8 mouse cellular contexts compared by ENCODE assay signal in the genomic region with DNA sequence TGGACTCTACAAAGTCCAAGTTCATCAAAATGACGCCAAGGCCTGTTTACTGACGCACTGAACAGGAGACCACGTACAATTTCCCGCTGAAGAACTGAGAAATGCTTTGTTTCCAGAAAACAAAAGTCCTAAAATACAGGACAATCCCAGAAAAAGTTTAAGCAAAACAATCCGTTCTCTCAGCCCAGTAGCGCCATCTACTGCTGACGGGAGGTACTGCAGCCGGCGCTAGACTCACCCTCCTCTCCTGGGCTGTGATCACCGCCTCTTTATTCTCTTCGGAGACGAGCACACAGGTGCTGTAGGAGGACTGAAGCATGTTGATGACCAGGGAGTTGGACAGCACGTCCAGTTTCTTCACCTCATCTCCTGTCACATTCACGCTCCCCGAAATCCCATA. TPM values are rescaled to one million over a fixed set of nuclear protein-coding genes. Genes with fewer than 3 reads are reported as not detected.
DNase-seq lines count a peak whose midpoint lies in the region; ATAC-seq and TF ChIP-seq lines count a peak whose summit lies in the region.

No protein-coding gene starts in this region.

- no peak for TF ChIP-seq EP300 in lung, postnatal 0 days (IDR thresholded peaks at IDR 0.05)

- no peaks in the 10 kb centered on the region for H3K9me3 ChIP-seq in embryonic facial prominence, embryonic 14.5 days (ENCODE audit: control insufficient read depth, low read length)
- no peaks in the 10 kb centered on the region for H3K9me3 ChIP-seq in lung, postnatal 0 days (ENCODE audit: low read length)

- ATAC-seq in embryonic facial prominence, embryonic 14.5 days (ENCODE audit: low read depth), result no peak
- no peak for ATAC-seq in lung, postnatal 0 days

- peak overlapping the region; percentile 10; the same call in 1 of the 2 replicates for H3K4me2 ChIP-seq in embryonic facial prominence, embryonic 14.5 days (ENCODE audit: low read depth, low read length)
- no peak overlapping the region for H3K4me2 ChIP-seq in lung, postnatal 0 days (replicated peaks; ENCODE audit: low read depth, low read length)

- 19% methylated on average over 15 of the region's 15 CpGs for WGBS in embryonic facial prominence, embryonic 14.5 days
- WGBS in lung, postnatal 0 days, result 13% methylated on average over 15 of the region's 15 CpGs

- no peaks in the 10 kb centered on the region for H3K27me3 ChIP-seq in embryonic facial prominence, embryonic 14.5 days (replicated peaks; ENCODE audit: control insufficient read depth, insufficient read depth, low read length)
- H3K27me3 ChIP-seq in lung, postnatal 0 days (replicated peaks; ENCODE audit: insufficient read depth, low read length), result no peaks in the 10 kb centered on the region

- no peak overlapping the region for H3K4me3 ChIP-seq in embryonic facial prominence, embryonic 14.5 days (ENCODE audit: low read depth, low read length)
- H3K4me3 ChIP-seq in layer of hippocampus, adult 2 months, result no peak overlapping the region
- H3K4me3 ChIP-seq in lung, postnatal 0 days (ENCODE audit: low read depth, low read length), result no peak overlapping the region

- H3K27ac ChIP-seq in embryonic facial prominence, embryonic 14.5 days (replicated peaks; ENCODE audit: low read depth, low read length), result no peak overlapping the region
- no peak overlapping the region for H3K27ac ChIP-seq in layer of hippocampus, adult 2 months
- no peak overlapping the region for H3K27ac ChIP-seq in lung, postnatal 0 days (ENCODE audit: low read length)

- TF ChIP-seq CTCF in layer of hippocampus, adult 2 months (conservative IDR thresholded peaks at IDR 0.05), result peak; percentile 99; the same call in 1 of the 2 replicates
- peak; percentile 95 for TF ChIP-seq CTCF in lung, postnatal 0 days (IDR thresholded peaks at IDR 0.05)

- no peaks in the 10 kb centered on the region for H3K36me3 ChIP-seq in embryonic facial prominence, embryonic 14.5 days (ENCODE audit: control insufficient read depth, insufficient read depth, low read length)
- H3K36me3 ChIP-seq in lung, postnatal 0 days (ENCODE audit: insufficient read depth, low read length), result no peaks in the 10 kb centered on the region

- DNase-seq in CD4-positive helper T cell, adult 2 months (ENCODE audit: low read depth, low spot score), result peak; percentile 46
- peak; percentile 87 for DNase-seq in adrenal gland, postnatal 14 days
- no peak for DNase-seq in embryonic facial prominence, embryonic 14.5 days (ENCODE audit: low spot score)
- peak; percentile 74 to 88 for DNase-seq in heart, postnatal 14 days
- DNase-seq in layer of hippocampus, adult 2 months (ENCODE audit: low spot score in 2 of 2), result peak; percentile 30 to 76
- DNase-seq in lung, postnatal 0 days (ENCODE audit: low spot score), result peak; percentile 71
- DNase-seq in ovary, postnatal 36 days (ENCODE audit: low spot score), result peak; percentile 76
- DNase-seq in thymus, postnatal 36 days, result peak; percentile 55 to 68

- H3K4me1 ChIP-seq in embryonic facial prominence, embryonic 14.5 days (ENCODE audit: control insufficient read depth, insufficient read depth, low read length), result no peaks in the 10 kb centered on the region
- H3K4me1 ChIP-seq in lung, postnatal 0 days (ENCODE audit: insufficient read depth, low read depth, low read length), result peaks cover 3% of the 10 kb centered on the region; the same call in 1 of the 2 replicates

- H3K9ac ChIP-seq in embryonic facial prominence, embryonic 14.5 days (ENCODE audit: low read depth, low read length), result no peak overlapping the region
- H3K9ac ChIP-seq in lung, postnatal 0 days (replicated peaks; ENCODE audit: low read depth), result no peak overlapping the region

- intact Hi-C loops in heart, postnatal 14 days (cut with DNase I), result loop anchor here (2.0 to 10.0 kb wide), 3 partner anchors 90 to 390 kb away; partner anchors contain the start of gene Gm49359

RNA-seq across cellular contexts. Expression of gene Fbp2, which starts 3.6 kb away (rescaled TPM):
- total RNA-seq in adrenal gland, postnatal 14 days (2021), result 3.5 and 4.5 TPM in 2 replicates
- polyA plus RNA-seq in embryonic facial prominence, embryonic 14.5 days (2014; fragmentation: Nextera tagmentation; extraction: Ambion mirVana), result 3.1 and 5.4 TPM in 2 replicates
- 10 to 100 TPM; 38.1 to 40.7 TPM for total RNA-seq in heart, postnatal 14 days (2021)
- total RNA-seq in layer of hippocampus, adult 2 months (2021), result not detected
- polyA plus RNA-seq in lung, postnatal 0 days (2015; fragmentation: Nextera tagmentation; extraction: Ambion mirVana), result 1.2 and 2.7 TPM in 2 replicates

RNA-seq across cellular contexts. Expression of gene Fbp1, which starts 33.4 kb away (rescaled TPM):
- total RNA-seq in adrenal gland, postnatal 14 days (2021), result 6.5 and 111 TPM in 2 replicates
- polyA plus RNA-seq in embryonic facial prominence, embryonic 14.5 days (2014; fragmentation: Nextera tagmentation; extraction: Ambion mirVana), result 1.2 and 2.0 TPM in 2 replicates
- total RNA-seq in heart, postnatal 14 days (2021), result not detected
- total RNA-seq in layer of hippocampus, adult 2 months (2021), result under 1 TPM in 1 of 2 experiments, not detected in 1; 0.61 TPM
- 1.1 and 2.4 TPM in 2 replicates for polyA plus RNA-seq in lung, postnatal 0 days (2015; fragmentation: Nextera tagmentation; extraction: Ambion mirVana)
